Mouse (Mus musculus): ENCODE measurements around the gene Bub3. TPM values are rescaled to one million over a fixed set of nuclear protein-coding genes. Genes with fewer than 3 reads are reported as not detected.

Bub3 gene
- polyA plus RNA-seq, 1 experiment: 28.4 TPM

GRCm38 (mm10) chr7:131551931-131552741 is 7.9 kb upstream of the Bub3 start:
- H3K4me3 ChIP-seq (ENCODE audit: insufficient read depth, low read depth, low read length): no peak overlapping the region
- peaks cover 3% of the 10 kb centered on the region; the same call in 1 of the 2 replicates for H3K4me1 ChIP-seq (ENCODE audit: control insufficient read depth, insufficient read depth, insufficient read length, low read length)
- H3K27ac ChIP-seq (replicated peaks; ENCODE audit: low read depth, low read length): no peak overlapping the region

GRCm38 (mm10) chr7:131552781-131553180 is 7.2 kb upstream of the Bub3 start:
- Histone ChIP-seq H3K4me1 (ENCODE audit: control insufficient read depth, insufficient read depth, insufficient read length, low read length) (peaks cover 3% of the 10 kb centered on the region; the same call in 1 of the 2 replicates), H3K27ac (replicated peaks; ENCODE audit: low read depth, low read length) (no peak overlapping the region), H3K4me3 (ENCODE audit: insufficient read depth, low read depth, low read length) (no peak overlapping the region)

- H3K27ac ChIP-seq (replicated peaks; ENCODE audit: low read depth, low read length): no peak overlapping the region
- peaks cover 3% of the 10 kb centered on the region; the same call in 1 of the 2 replicates for H3K4me1 ChIP-seq (ENCODE audit: control insufficient read depth, insufficient read depth, insufficient read length, low read length)
- peak overlapping the region; percentile 15; the same call in 1 of the 2 replicates for H3K4me3 ChIP-seq (ENCODE audit: insufficient read depth, low read depth, low read length)
These were observed 6.2 kb upstream of the Bub3 start for GRCm38 (mm10) chr7:131553771-131554175.

- Histone ChIP-seq H3K4me1 (ENCODE audit: control insufficient read depth, insufficient read depth, insufficient read length, low read length) (peaks cover 3% of the 10 kb centered on the region; the same call in 1 of the 2 replicates), H3K27ac (replicated peaks; ENCODE audit: low read depth, low read length) (no peak overlapping the region), H3K4me3 (ENCODE audit: insufficient read depth, low read depth, low read length) (peak overlapping the region; percentile 43)
These were observed 5.5 kb upstream of the Bub3 start for GRCm38 (mm10) chr7:131554341-131555180.

- H3K4me3 ChIP-seq (ENCODE audit: insufficient read depth, low read depth, low read length): peak overlapping the region; percentile 36
- peaks cover 3% of the 10 kb centered on the region; the same call in 1 of the 2 replicates for H3K4me1 ChIP-seq (ENCODE audit: control insufficient read depth, insufficient read depth, insufficient read length, low read length)
- no peak overlapping the region for H3K27ac ChIP-seq (replicated peaks; ENCODE audit: low read depth, low read length)
These were observed 4.5 kb upstream of the Bub3 start for GRCm38 (mm10) chr7:131555301-131556081.

- H3K4me1 ChIP-seq (ENCODE audit: control insufficient read depth, insufficient read depth, insufficient read length, low read length): peaks cover 3% of the 10 kb centered on the region; the same call in 1 of the 2 replicates
- H3K4me3 ChIP-seq (ENCODE audit: insufficient read depth, low read depth, low read length): peak overlapping the region; percentile 36; the same call in 1 of the 2 replicates
- no peak overlapping the region for H3K27ac ChIP-seq (replicated peaks; ENCODE audit: low read depth, low read length)
These were observed 3.9 kb upstream of the Bub3 start for GRCm38 (mm10) chr7:131556116-131556515.

- Histone ChIP-seq H3K4me1 (ENCODE audit: control insufficient read depth, insufficient read depth, insufficient read length, low read length) (peaks cover 3% of the 10 kb centered on the region; the same call in 1 of the 2 replicates), H3K27ac (replicated peaks; ENCODE audit: low read depth, low read length) (no peak overlapping the region), H3K4me3 (ENCODE audit: insufficient read depth, low read depth, low read length) (0 out of 2 replicates have a peak overlapping the region, but pooled peaks have one; percentile 2)
These were observed 3.3 kb upstream of the Bub3 start for GRCm38 (mm10) chr7:131556541-131557271.

- Histone ChIP-seq H3K4me3 (ENCODE audit: insufficient read depth, low read depth, low read length) (no peak overlapping the region), H3K27ac (replicated peaks; ENCODE audit: low read depth, low read length) (no peak overlapping the region), H3K4me1 (ENCODE audit: control insufficient read depth, insufficient read depth, insufficient read length, low read length) (peaks cover 3% of the 10 kb centered on the region; the same call in 1 of the 2 replicates)
These were observed 2.3 kb upstream of the Bub3 start for GRCm38 (mm10) chr7:131557751-131558150.

GRCm38 (mm10) chr7:131560697-131561042 is 648 bp downstream of the Bub3 start:
- Histone ChIP-seq H3K27ac (replicated peaks; ENCODE audit: low read depth, low read length) (peak overlapping the region; percentile 60), H3K4me1 (ENCODE audit: control insufficient read depth, insufficient read depth, insufficient read length, low read length) (no peaks in the 10 kb centered on the region; the same call in 1 of the 2 replicates), H3K4me3 (ENCODE audit: insufficient read depth, low read depth, low read length) (peak overlapping the region; percentile 86)

- Histone ChIP-seq H3K4me3 (ENCODE audit: insufficient read depth, low read depth, low read length) (no peak overlapping the region), H3K4me1 (ENCODE audit: control insufficient read depth, insufficient read depth, insufficient read length, low read length) (no peaks in the 10 kb centered on the region), H3K27ac (replicated peaks; ENCODE audit: low read depth, low read length) (no peak overlapping the region)
These were observed 15.2 kb downstream of the Bub3 start for GRCm38 (mm10) chr7:131575246-131575645.

- Histone ChIP-seq H3K4me1 (ENCODE audit: control insufficient read depth, insufficient read depth, insufficient read length, low read length) (no peaks in the 10 kb centered on the region), H3K27ac (replicated peaks; ENCODE audit: low read depth, low read length) (no peak overlapping the region), H3K4me3 (ENCODE audit: insufficient read depth, low read depth, low read length) (no peak overlapping the region)
These were observed 22.2 kb downstream of the Bub3 start for GRCm38 (mm10) chr7:131582178-131582577.

GRCm38 (mm10) chr7:131585551-131585950 is 25.5 kb downstream of the Bub3 start:
- Histone ChIP-seq H3K4me1 (ENCODE audit: control insufficient read depth, insufficient read depth, insufficient read length, low read length) (no peaks in the 10 kb centered on the region), H3K4me3 (ENCODE audit: insufficient read depth, low read depth, low read length) (no peak overlapping the region), H3K27ac (replicated peaks; ENCODE audit: low read depth, low read length) (no peak overlapping the region)

- H3K4me3 ChIP-seq (ENCODE audit: insufficient read depth, low read depth, low read length): no peak overlapping the region
- no peak overlapping the region for H3K27ac ChIP-seq (replicated peaks; ENCODE audit: low read depth, low read length)
- H3K4me1 ChIP-seq (ENCODE audit: control insufficient read depth, insufficient read depth, insufficient read length, low read length): no peaks in the 10 kb centered on the region
These were observed 37.9 kb downstream of the Bub3 start for GRCm38 (mm10) chr7:131597779-131598482.

GRCm38 (mm10) chr7:131598483-131598824 is 38.4 kb downstream of the Bub3 start:
- no peak overlapping the region for H3K4me3 ChIP-seq (ENCODE audit: insufficient read depth, low read depth, low read length)
- no peak overlapping the region for H3K27ac ChIP-seq (replicated peaks; ENCODE audit: low read depth, low read length)
- no peaks in the 10 kb centered on the region for H3K4me1 ChIP-seq (ENCODE audit: control insufficient read depth, insufficient read depth, insufficient read length, low read length)

Measured in brown adipose tissue, adult 24 weeks (tissue).